Mouse (Mus musculus) brain, embryonic 14.5 days (tissue): ENCODE measurements around the gene Tk1. TPM values are rescaled to one million over a fixed set of nuclear protein-coding genes. Genes with fewer than 3 reads are reported as not detected.
"Not testable (repeated sequence)": the region's sequence is repeated elsewhere in the genome, so short reads cannot be mapped to it uniquely, and the experiment has no call there.

Experiments
- DNase-seq: peaks from one replicate; pipeline ENCODE4 v3.0.0-alpha.2; 2011; ENCODE audit warnings: low read depth
- CTCF ChIP-seq: fragments of 200-500 bp; IDR thresholded peaks from 2 replicates; pipeline ENCODE4 v1.5.1; 2012; ENCODE audit warnings: inconsistent platforms, mild to moderate bottlenecking, moderate library complexity, borderline replicate concordance; ENCODE audit not compliant: insufficient read depth, insufficient read length; ENCODE audit errors: extremely low read depth
- POLR2A ChIP-seq: fragments of 200-500 bp; IDR thresholded peaks from 2 replicates; pipeline ENCODE4 v1.6.1; 2012; ENCODE audit warnings: mild to moderate bottlenecking, inconsistent platforms, borderline replicate concordance; ENCODE audit not compliant: poor library complexity, insufficient read depth, insufficient read length, severe bottlenecking; ENCODE audit errors: extremely low read depth
- polyA plus RNA-seq: library from polyadenylated mRNA; depleted of rRNA; stranded (reverse); fragments of >200 nt; gene quantifications from 2 replicates; pipeline ENCODE4 v1.2.3, GENCODE M21; 2012

Tk1 gene
- polyA plus RNA-seq, 1 experiment, result 31.1 TPM

- peak; percentile 57 for DNase-seq
- TF ChIP-seq POLR2A, result no peak
- no peak for TF ChIP-seq CTCF
These were observed 2.4 kb upstream of the Tk1 start for GRCm38 (mm10) chr11:117828149-117828887.

- TF ChIP-seq CTCF (no peak), POLR2A (no peak)
- no peak for DNase-seq
These were observed 1.5 kb upstream of the Tk1 start for GRCm38 (mm10) chr11:117827386-117827785.

GRCm38 (mm10) chr11:117826916-117827315 lies 1.0 kb upstream of the Tk1 start:
- DNase-seq, result no peak
- TF ChIP-seq POLR2A, result no peak
- TF ChIP-seq CTCF, result no peak

- peak; percentile 71 for DNase-seq
- TF ChIP-seq CTCF (no peak), POLR2A (no peak)
These were observed 272 bp upstream of the Tk1 start for GRCm38 (mm10) chr11:117826164-117826563.

- DNase-seq, result peak; percentile 92
- TF ChIP-seq POLR2A (no peak), CTCF (peak; percentile 98)
These were observed 1.6 kb downstream of the Tk1 start for GRCm38 (mm10) chr11:117824060-117824969.

- DNase-seq, result no peak
- TF ChIP-seq POLR2A (no peak), CTCF (no peak)
These were observed 2.5 kb downstream of the Tk1 start for GRCm38 (mm10) chr11:117823411-117823810.

GRCm38 (mm10) chr11:117822728-117823241 lies 3.1 kb downstream of the Tk1 start:
- TF ChIP-seq POLR2A, result no peak
- TF ChIP-seq CTCF, result no peak
- DNase-seq, result no peak

- no peak for DNase-seq
- TF ChIP-seq CTCF (no peak), POLR2A (no peak)
These were observed 4.0 kb downstream of the Tk1 start for GRCm38 (mm10) chr11:117821868-117822267.

GRCm38 (mm10) chr11:117820173-117820572 lies 5.7 kb downstream of the Tk1 start:
- TF ChIP-seq CTCF, result no peak
- no peak for TF ChIP-seq POLR2A
- no peak for DNase-seq

GRCm38 (mm10) chr11:117819095-117819494 lies 6.8 kb downstream of the Tk1 start:
- TF ChIP-seq POLR2A, result no peak

GRCm38 (mm10) chr11:117816389-117816996 lies 9.4 kb downstream of the Tk1 start:
- TF ChIP-seq POLR2A, result no peak
- DNase-seq, result no peak

More at GRCm38 (mm10) chr11:117819095-117819494, 6.8 kb downstream of the Tk1 start:
- peak; percentile 37 for DNase-seq

- DNase-seq, result not testable (repeated sequence)
These were observed 10.0 kb downstream of the Tk1 start for GRCm38 (mm10) chr11:117815850-117816249.
